In the genomic region with DNA sequence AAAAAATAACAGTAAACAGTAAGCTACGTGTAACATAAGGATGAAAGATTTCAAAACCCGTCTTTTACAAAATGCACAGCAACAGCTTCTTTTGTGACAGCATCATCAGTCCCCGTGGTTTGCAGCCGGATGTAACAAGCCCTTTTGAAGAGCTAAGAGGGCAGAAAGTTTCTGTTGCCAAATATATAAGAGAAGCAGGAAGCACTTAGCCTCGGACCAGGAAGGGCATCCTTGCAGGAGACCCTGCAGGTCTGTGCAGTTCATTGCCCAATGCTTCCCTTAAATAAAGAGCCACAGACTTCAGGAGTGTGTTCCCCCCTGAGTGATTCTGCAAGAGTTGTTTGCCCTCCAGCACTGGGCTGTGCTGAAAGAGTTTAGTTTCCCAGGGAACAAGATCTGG, we compare ENCODE assay signal across 22 mouse cellular contexts. TPM values are rescaled to one million over a fixed set of nuclear protein-coding genes. Genes with fewer than 3 reads are reported as not detected.
A peak's percentile ranks its signal among the peaks of the same experiment; 100 is the strongest.
DNase-seq lines count a peak whose midpoint lies in the region; ATAC-seq and TF ChIP-seq lines count a peak whose summit lies in the region.
"Had no signal": no experiment of that assay in that cellular context is flagged by ENCODE, and none has a peak within 500 bp of the region (broad histone marks: within the 10 kb centered on the region; RNA-seq: fewer than 3 reads in every experiment).

No protein-coding gene starts in this region.

- no peak for TF ChIP-seq EP300 in lung, postnatal 0 days (IDR thresholded peaks at IDR 0.05)

- 47% methylated on average over 5 of the region's 5 CpGs for WGBS in lung, postnatal 0 days
- 26% methylated on average over 5 of the region's 5 CpGs for WGBS in thymus, adult 2 months
- 89% methylated on average over 5 of the region's 5 CpGs for WGBS in hindbrain, embryonic 14.5 days
- 87% methylated on average over 5 of the region's 5 CpGs for WGBS in hindbrain, embryonic 13.5 days

- H3K27ac ChIP-seq in lung, postnatal 0 days (ENCODE audit: low read length): no peak overlapping the region
- H3K27ac ChIP-seq in thymus, adult 2 months (ENCODE audit: control insufficient read depth, insufficient read depth, low read length): peak overlapping the region; percentile 97
- no peak overlapping the region for H3K27ac ChIP-seq in hindbrain, embryonic 14.5 days
- H3K27ac ChIP-seq in hindbrain, embryonic 13.5 days: no peak overlapping the region
- H3K27ac ChIP-seq: heart, embryonic 10.5 days; hindbrain, embryonic 10.5 days; limb, embryonic 12.5 days; midbrain, embryonic 10.5 days had no signal

- no peak overlapping the region for H3K9ac ChIP-seq in lung, postnatal 0 days (replicated peaks; ENCODE audit: low read depth)
- H3K9ac ChIP-seq in hindbrain, embryonic 14.5 days: no peak overlapping the region
- no peak overlapping the region for H3K9ac ChIP-seq in hindbrain, embryonic 13.5 days
- H3K9ac ChIP-seq: limb, embryonic 12.5 days had no signal

- intact Hi-C loops in left cerebral cortex, postnatal 4 days (cut with DNase I): no loop called here
- intact Hi-C loops in left cerebral cortex, postnatal 36 days (cut with DNase I): no loop called here

- H3K9me3 ChIP-seq in lung, postnatal 0 days (ENCODE audit: low read length): no peaks in the 10 kb centered on the region
- no peaks in the 10 kb centered on the region for H3K9me3 ChIP-seq in hindbrain, embryonic 14.5 days (ENCODE audit: control insufficient read depth, low read length)
- no peaks in the 10 kb centered on the region for H3K9me3 ChIP-seq in hindbrain, embryonic 13.5 days
- H3K9me3 ChIP-seq: heart, embryonic 10.5 days; hindbrain, embryonic 10.5 days; limb, embryonic 12.5 days; midbrain, embryonic 10.5 days had no signal

- ATAC-seq in lung, postnatal 0 days: peak; percentile 85
- no peak for ATAC-seq in hindbrain, embryonic 14.5 days (ENCODE audit: low FRiP score)
- ATAC-seq in hindbrain, embryonic 13.5 days (ENCODE audit: low FRiP score): no peak
- ATAC-seq: forebrain, embryonic 14.5 days had no signal

- no peaks in the 10 kb centered on the region for H3K27me3 ChIP-seq in lung, postnatal 0 days (replicated peaks; ENCODE audit: insufficient read depth, low read length)
- no peaks in the 10 kb centered on the region for H3K27me3 ChIP-seq in thymus, adult 2 months (ENCODE audit: control insufficient read depth, insufficient read depth, low read length)
- H3K27me3 ChIP-seq in hindbrain, embryonic 14.5 days (ENCODE audit: control insufficient read depth, insufficient read depth, low read length): no peaks in the 10 kb centered on the region
- no peaks in the 10 kb centered on the region for H3K27me3 ChIP-seq in hindbrain, embryonic 13.5 days
- H3K27me3 ChIP-seq: limb, embryonic 12.5 days had no signal

- no peak for TF ChIP-seq POLR2A in thymus, adult 2 months (IDR thresholded peaks at IDR 0.05; ENCODE audit: control insufficient read depth, extremely low read depth, insufficient read depth, low read length, poor library complexity)

- TF ChIP-seq CTCF in lung, postnatal 0 days (IDR thresholded peaks at IDR 0.05): no peak
- TF ChIP-seq CTCF in thymus, adult 2 months (IDR thresholded peaks at IDR 0.05; ENCODE audit: borderline replicate concordance, control insufficient read depth, extremely low read depth, insufficient read depth, low read length, poor library complexity): no peak

- no peaks in the 10 kb centered on the region for H3K36me3 ChIP-seq in lung, postnatal 0 days (ENCODE audit: insufficient read depth, low read length)
- H3K36me3 ChIP-seq in thymus, adult 2 months (ENCODE audit: control insufficient read depth, insufficient read depth, low read length): no peaks in the 10 kb centered on the region
- no peaks in the 10 kb centered on the region for H3K36me3 ChIP-seq in hindbrain, embryonic 14.5 days (replicated peaks; ENCODE audit: control insufficient read depth, insufficient read depth)
- H3K36me3 ChIP-seq in hindbrain, embryonic 13.5 days: no peaks in the 10 kb centered on the region
- H3K36me3 ChIP-seq: heart, embryonic 10.5 days; hindbrain, embryonic 10.5 days; limb, embryonic 12.5 days; midbrain, embryonic 10.5 days had no signal

- H3K4me1 ChIP-seq in lung, postnatal 0 days (ENCODE audit: insufficient read depth, low read depth, low read length): no peaks in the 10 kb centered on the region
- H3K4me1 ChIP-seq in thymus, adult 2 months (replicated peaks; ENCODE audit: control insufficient read depth, insufficient read depth, low read length): peaks cover 14% of the 10 kb centered on the region
- H3K4me1 ChIP-seq in hindbrain, embryonic 14.5 days (replicated peaks; ENCODE audit: control insufficient read depth, insufficient read depth, low read length): no peaks in the 10 kb centered on the region
- H3K4me1 ChIP-seq in hindbrain, embryonic 13.5 days (replicated peaks): no peaks in the 10 kb centered on the region
- H3K4me1 ChIP-seq: heart, embryonic 10.5 days; hindbrain, embryonic 10.5 days; limb, embryonic 12.5 days; midbrain, embryonic 10.5 days had no signal

- H3K4me3 ChIP-seq in lung, postnatal 0 days (ENCODE audit: low read depth, low read length): no peak overlapping the region
- H3K4me3 ChIP-seq in thymus, adult 2 months (ENCODE audit: control insufficient read depth, insufficient read depth, low read length): no peak overlapping the region
- H3K4me3 ChIP-seq in hindbrain, embryonic 14.5 days (replicated peaks; ENCODE audit: low read length): no peak overlapping the region
- H3K4me3 ChIP-seq in hindbrain, embryonic 13.5 days: no peak overlapping the region
- H3K4me3 ChIP-seq: heart, embryonic 10.5 days; hindbrain, embryonic 10.5 days; limb, embryonic 12.5 days; midbrain, embryonic 10.5 days; myocyte had no signal

- H3K4me2 ChIP-seq in lung, postnatal 0 days (replicated peaks; ENCODE audit: low read depth, low read length): no peak overlapping the region
- H3K4me2 ChIP-seq in hindbrain, embryonic 14.5 days (replicated peaks): no peak overlapping the region
- H3K4me2 ChIP-seq in hindbrain, embryonic 13.5 days: no peak overlapping the region
- H3K4me2 ChIP-seq: limb, embryonic 12.5 days; liver, embryonic 11.5 days had no signal

- peak; percentile 54 for DNase-seq in lung, postnatal 0 days (ENCODE audit: low spot score)
- no peak for DNase-seq in lung, postnatal 36 days
- peak; percentile 25 for DNase-seq in induced T-regulatory cell, adult 2 months (ENCODE audit: low read depth)
- peak; percentile 30 for DNase-seq in thymus, adult 2 months
- no peak for DNase-seq in hindbrain, embryonic 14.5 days (ENCODE audit: low spot score)
- no peak for DNase-seq in left cerebral cortex, postnatal 4 days
- DNase-seq in left cerebral cortex, postnatal 36 days (ENCODE audit: low spot score in 2 of 2): no peak
- DNase-seq: adrenal gland, postnatal 36 days; cerebellum, postnatal 14 days; kidney, adult 18-20 months; kidney, postnatal 10 days; lung, adult 18-20 months; lung, postnatal 4 days had no signal

RNA-seq across cellular contexts. Expression of gene Prlr, which starts 58.9 kb away (rescaled TPM):
- polyA plus RNA-seq in lung, postnatal 0 days (2015; fragmentation: Nextera tagmentation; extraction: Ambion mirVana): 0.45 and 0.61 TPM in 2 replicates
- 0.16 and 0.28 TPM in 2 replicates for polyA plus RNA-seq in thymus, adult 2 months (2012; rRNA removed)
- polyA plus RNA-seq in hindbrain, embryonic 14.5 days (2014; fragmentation: Nextera tagmentation; extraction: Ambion mirVana): 1.8 and 1.9 TPM in 2 replicates
- total RNA-seq in left cerebral cortex, postnatal 4 days (2021): 1 to 10 TPM in 1 of 2 experiments, under 1 TPM in 1; 0.94 to 1.9 TPM
- total RNA-seq in left cerebral cortex, postnatal 36 days (2021): under 1 TPM; 0.79 to 0.82 TPM
- 0.40 and 0.75 TPM in 2 replicates for polyA plus RNA-seq in hindbrain, embryonic 13.5 days (2015; fragmentation: Nextera tagmentation; extraction: Ambion mirVana)
- total RNA-seq: MEL had no signal
- polyA plus RNA-seq: myocyte had no signal

Comparison
In these comparisons a context has a peak if more than half of its experiments do, and no peak if none do; other contexts are left out.
1. DNase-seq: peak in lung, postnatal 0 days (single experiment), induced T-regulatory cell, adult 2 months (single experiment) and thymus, adult 2 months (single experiment); none in lung, postnatal 36 days (single experiment), hindbrain, embryonic 14.5 days (single experiment), left cerebral cortex, postnatal 4 days (single experiment) and left cerebral cortex, postnatal 36 days (0 of 2).